Mouse (Mus musculus) MEL (cell line): ENCODE measurements around the gene Il4i1. TPM values are rescaled to one million over a fixed set of nuclear protein-coding genes. Genes with fewer than 3 reads are reported as not detected.

Source experiments
- DNase-seq: peaks from one replicate; pipeline ENCODE4 v3.0.0; 2011; ENCODE audit warnings: low read depth, low spot score
- H3K27ac ChIP-seq: 2 replicates; pipeline ENCODE4 v1.5.1; 2012; ENCODE audit warnings: low read depth, mild to moderate bottlenecking, control low read depth, low read length, moderate library complexity; ENCODE audit not compliant: control insufficient read depth
- H3K27me3 ChIP-seq, 2 experiments: fragments of 150-350 bp in 1 of 2; sonication (generic) in 1 of 2; 2 replicates each; pipeline ENCODE4 v1.6.1; 2012; ENCODE audit warnings: low read length in 2 of 2, mild to moderate bottlenecking in 2 of 2, improper control_type of control experiment in 1 of 2, moderate library complexity in 1 of 2; ENCODE audit not compliant: insufficient read depth in 2 of 2, control insufficient read depth in 1 of 2
- H3K36me3 ChIP-seq, 2 experiments: 2 replicates each; pipeline ENCODE4 v1.6.1; 2012 to 2014; ENCODE audit warnings: low read length in 2 of 2, improper control_type of control experiment in 1 of 2, inconsistent platforms in 1 of 2, mild to moderate bottlenecking in 1 of 2; ENCODE audit not compliant: insufficient read depth in 2 of 2, control insufficient read depth in 1 of 2
- H3K4me1 ChIP-seq, 2 experiments: fragments of 150-350 bp in 1 of 2; sonication (generic) in 1 of 2; 2 replicates each; pipeline ENCODE4 v1.6.1; 2012; ENCODE audit warnings: low read length in 2 of 2, improper control_type of control experiment in 1 of 2, mild to moderate bottlenecking in 1 of 2; ENCODE audit not compliant: insufficient read depth in 2 of 2, control insufficient read depth in 1 of 2
- H3K4me3 ChIP-seq, 2 experiments: fragments of 150-350 bp in 1 of 2; sonication (generic) in 1 of 2; 2 replicates each; pipeline ENCODE4 v1.5.1; 2012; ENCODE audit warnings: low read depth in 2 of 2, low read length in 2 of 2, mild to moderate bottlenecking in 2 of 2, moderate library complexity in 2 of 2, control low read depth in 1 of 2, improper control_type of control experiment in 1 of 2; ENCODE audit not compliant: control insufficient read depth in 1 of 2, insufficient read depth in 1 of 2
- H3K79me2 ChIP-seq: 2 replicates; pipeline ENCODE4 v1.6.1; 2012; ENCODE audit warnings: mild to moderate bottlenecking, low read length, moderate library complexity; ENCODE audit not compliant: control insufficient read depth, poor library complexity, insufficient read depth
- H3K9ac ChIP-seq: 2 replicates; pipeline ENCODE4 v1.6.1; 2012; ENCODE audit warnings: low read depth, mild to moderate bottlenecking, control low read depth, low read length, moderate library complexity; ENCODE audit not compliant: control insufficient read depth, poor library complexity, severe bottlenecking
- H3K9me3 ChIP-seq: fragments of 150-350 bp; sonication (generic); replicated peaks from 2 replicates; pipeline ENCODE4 v1.6.1; 2012; ENCODE audit warnings: mild to moderate bottlenecking, low read length, improper control_type of control experiment, moderate library complexity; ENCODE audit not compliant: insufficient read depth
- CHD1 ChIP-seq: IDR thresholded peaks from 2 replicates; pipeline ENCODE4 v1.6.1; 2012; ENCODE audit warnings: low read depth, mild to moderate bottlenecking, inconsistent platforms, low read length, improper control_type of control experiment
- CHD2 ChIP-seq: IDR thresholded peaks from 2 replicates; pipeline ENCODE4 v1.6.1; 2011; ENCODE audit warnings: low read length, improper control_type of control experiment
- CTCF ChIP-seq, 3 experiments: IDR thresholded peaks in 2 of 3; conservative IDR thresholded peaks in 1 of 3; 2 replicates each; pipeline ENCODE4 v1.5.1; 2011 to 2012; ENCODE audit warnings: low read length in 3 of 3, low read depth in 2 of 3, mild to moderate bottlenecking in 2 of 3, improper control_type of control experiment in 1 of 3, inconsistent platforms in 1 of 3, mixed read lengths in 1 of 3, moderate library complexity in 1 of 3; ENCODE audit not compliant: control insufficient read depth in 1 of 3, insufficient read depth in 1 of 3, poor library complexity in 1 of 3, severe bottlenecking in 1 of 3
- E2F4 ChIP-seq: IDR thresholded peaks from 2 replicates; pipeline ENCODE4 v1.6.1; 2011; ENCODE audit warnings: low read depth, low read length, improper control_type of control experiment, borderline replicate concordance
- ELF1 ChIP-seq: IDR thresholded peaks from 2 replicates; pipeline ENCODE4 v1.6.1; 2014; ENCODE audit warnings: low read depth, mild to moderate bottlenecking, inconsistent platforms, low read length, improper control_type of control experiment, moderate library complexity
- EP300 ChIP-seq, 2 experiments: IDR thresholded peaks; 2 replicates each; pipeline ENCODE4 v1.6.1; 2011; ENCODE audit warnings: improper control_type of control experiment in 2 of 2, low read length in 2 of 2, low read depth in 1 of 2, mild to moderate bottlenecking in 1 of 2
- GABPA ChIP-seq: IDR thresholded peaks from 2 replicates; pipeline ENCODE4 v1.6.1; 2012; ENCODE audit warnings: low read depth, mild to moderate bottlenecking, inconsistent platforms, low read length, improper control_type of control experiment, moderate library complexity
- GATA1 ChIP-seq: IDR thresholded peaks from 2 replicates; pipeline ENCODE4 v1.6.1; 2011; ENCODE audit warnings: low read depth, low read length, improper control_type of control experiment
- KAT2A ChIP-seq: conservative IDR thresholded peaks from 2 replicates; pipeline ENCODE4 v1.6.1; 2012; ENCODE audit warnings: low read depth, low read length, improper control_type of control experiment, inconsistent platforms
- MAFK ChIP-seq: IDR thresholded peaks from 2 replicates; pipeline ENCODE4 v1.6.1; 2011; ENCODE audit warnings: low read depth, mild to moderate bottlenecking, low read length, improper control_type of control experiment, borderline replicate concordance
- MAZ ChIP-seq: IDR thresholded peaks from 2 replicates; pipeline ENCODE4 v1.6.1; 2012; ENCODE audit warnings: low read depth, mild to moderate bottlenecking, inconsistent platforms, low read length, improper control_type of control experiment
- MEF2A ChIP-seq: IDR thresholded peaks from 2 replicates; pipeline ENCODE4 v1.6.1; 2014; ENCODE audit warnings: low read depth, mild to moderate bottlenecking, inconsistent platforms, low read length, improper control_type of control experiment; ENCODE audit not compliant: poor library complexity, insufficient replicate concordance, severe bottlenecking; ENCODE audit errors: extremely low read depth
- MXI1 ChIP-seq: IDR thresholded peaks from 2 replicates; pipeline ENCODE4 v1.6.1; 2011; ENCODE audit warnings: mild to moderate bottlenecking, low read depth, low read length, improper control_type of control experiment
- MYB ChIP-seq: IDR thresholded peaks from 2 replicates; pipeline ENCODE4 v1.6.1; 2011; ENCODE audit warnings: mild to moderate bottlenecking, low read depth, low read length, improper control_type of control experiment
- MYC ChIP-seq: IDR thresholded peaks from 2 replicates; pipeline ENCODE4 v1.6.1; 2011; ENCODE audit warnings: low read depth, mild to moderate bottlenecking, low read length, improper control_type of control experiment, moderate library complexity
- NELFE ChIP-seq: IDR thresholded peaks from 2 replicates; pipeline ENCODE4 v1.6.1; 2011; ENCODE audit warnings: low read depth, low read length, improper control_type of control experiment
- POLR2A ChIP-seq, 2 experiments: IDR thresholded peaks; 2 replicates each; pipeline ENCODE4 v1.6.1; 2011 to 2012; ENCODE audit warnings: low read length in 2 of 2, mild to moderate bottlenecking in 2 of 2, control low read depth in 1 of 2, improper control_type of control experiment in 1 of 2, low read depth in 1 of 2, moderate library complexity in 1 of 2; ENCODE audit not compliant: control insufficient read depth in 1 of 2, insufficient read depth in 1 of 2, poor library complexity in 1 of 2
- POLR2AphosphoS2 ChIP-seq: IDR thresholded peaks from 2 replicates; pipeline ENCODE4 v1.6.1; 2011; ENCODE audit warnings: low read length, improper control_type of control experiment
- POLR2AphosphoS5 ChIP-seq: IDR thresholded peaks from 2 replicates; pipeline ENCODE4 v1.6.1; 2012; ENCODE audit warnings: low read depth, borderline replicate concordance, mild to moderate bottlenecking, inconsistent platforms, low read length, moderate library complexity, mixed read lengths
- RCOR1 ChIP-seq: IDR thresholded peaks from 2 replicates; pipeline ENCODE4 v1.6.1; 2012; ENCODE audit warnings: low read depth, mild to moderate bottlenecking, inconsistent platforms, low read length, improper control_type of control experiment
- SMC3 ChIP-seq: IDR thresholded peaks from 2 replicates; pipeline ENCODE4 v1.6.1; 2011; ENCODE audit warnings: low read depth, low read length, improper control_type of control experiment
- TAL1 ChIP-seq: IDR thresholded peaks from 2 replicates; pipeline ENCODE4 v1.6.1; 2012; ENCODE audit warnings: mild to moderate bottlenecking, inconsistent platforms, low read length, moderate library complexity, mixed read lengths
- TBP ChIP-seq: IDR thresholded peaks from 2 replicates; pipeline ENCODE4 v1.8.0; 2011; ENCODE audit warnings: low read depth, low read length, improper control_type of control experiment
- TCF12 ChIP-seq: IDR thresholded peaks from 2 replicates; pipeline ENCODE4 v1.6.1; 2014; ENCODE audit warnings: low read depth, mild to moderate bottlenecking, inconsistent platforms, low read length, improper control_type of control experiment, moderate library complexity
- UBTF ChIP-seq: IDR thresholded peaks from 2 replicates; pipeline ENCODE4 v1.6.1; 2012; ENCODE audit warnings: low read depth, mild to moderate bottlenecking, inconsistent platforms, low read length, improper control_type of control experiment, moderate library complexity, borderline replicate concordance; ENCODE audit not compliant: insufficient read depth
- USF1 ChIP-seq: IDR thresholded peaks from 2 replicates; pipeline ENCODE4 v1.6.1; 2014; ENCODE audit warnings: low read depth, mild to moderate bottlenecking, inconsistent platforms, low read length, improper control_type of control experiment, moderate library complexity
- ZMIZ1 ChIP-seq: IDR thresholded peaks from 2 replicates; pipeline ENCODE4 v1.6.1; 2012; ENCODE audit warnings: low read depth, mild to moderate bottlenecking, inconsistent platforms, low read length, improper control_type of control experiment, moderate library complexity
- ZNF384 ChIP-seq: IDR thresholded peaks from 2 replicates; pipeline ENCODE4 v1.6.1; 2012; ENCODE audit warnings: low read depth, mild to moderate bottlenecking, inconsistent platforms, low read length, improper control_type of control experiment
- polyA plus RNA-seq, 2 experiments: library from polyadenylated mRNA; stranded (reverse) in 1 of 2; unstranded in 1 of 2; fragments of >175 nt in 1 of 2; fragments of >200 nt in 1 of 2; gene quantifications; 2 replicates each; pipeline versions ENCODE4 v1.2.1 to v1.2.4; 2012; ENCODE audit warnings: low replicate concordance in 2 of 2, low read depth in 1 of 2; ENCODE audit not compliant: insufficient read length in 2 of 2, insufficient read depth in 1 of 2, missing spikeins in 1 of 2
- total RNA-seq: library from RNA; depleted of rRNA; stranded (reverse); fragments of 300-350 nt; gene quantifications from 2 replicates; pipeline ENCODE4 v1.2.3, GENCODE M21; 2012

The Il4i1 gene
- total and polyA plus RNA-seq, 3 experiments, result 0.54 to 0.73 TPM; not detected in 1

DNA sequence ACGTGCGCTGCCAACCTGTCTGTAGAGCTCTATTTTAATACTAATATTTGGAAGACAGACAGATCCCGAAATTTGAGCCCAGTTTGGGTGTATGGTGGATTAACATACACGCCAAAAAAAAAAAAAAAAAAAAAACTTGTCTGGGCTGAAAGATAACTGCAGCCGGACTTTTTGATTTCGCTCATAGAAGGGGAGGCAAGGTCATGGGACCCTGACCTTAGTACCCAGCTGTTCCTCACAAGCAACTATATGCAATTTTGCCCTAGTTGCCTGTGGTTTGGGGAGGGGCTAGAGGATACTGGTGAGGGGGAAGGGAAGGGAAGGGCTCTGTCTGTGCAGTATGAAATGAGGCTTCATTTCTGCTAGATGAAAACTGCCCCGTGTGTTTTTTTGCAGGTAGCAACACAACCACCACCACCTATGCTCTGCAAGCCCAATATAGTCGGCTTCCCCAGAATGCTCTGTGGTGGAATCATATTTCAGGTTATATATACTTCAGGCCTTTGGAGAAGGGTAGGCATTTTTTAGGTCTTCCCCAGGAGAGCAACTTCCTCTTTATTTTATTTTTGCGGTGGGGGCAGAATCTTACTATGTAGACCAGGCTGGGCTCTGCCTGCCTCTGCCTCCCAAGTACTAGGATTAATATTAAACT is 40.2 kb downstream of the Il4i1 start:
- Histone ChIP-seq H3K9me3 (no peaks in the 10 kb centered on the region), H3K9ac (peak overlapping the region; percentile 80), H3K27ac (peak overlapping the region; percentile 71), H3K4me1 (peaks cover 5 to 21% of the 10 kb centered on the region in 2 experiments), H3K27me3 (no peaks in the 10 kb centered on the region), H3K36me3 (peaks cover 0 to 15% of the 10 kb centered on the region in 2 experiments; a peak in 2 of 4 replicates), H3K79me2 (peaks cover 12% of the 10 kb centered on the region), H3K4me3 (peak overlapping the region; percentile 83 to 84)
- TF ChIP-seq MAFK (no peak), POLR2A (IDR thresholded peaks at IDR 0.05; ENCODE audit: control insufficient read depth in 1 of 2, insufficient read depth in 1 of 2, low read depth in 1 of 2, low read length in 2 of 2, poor library complexity in 1 of 2) (no peak), MXI1 (peak; percentile 11; the same call in 1 of the 2 replicates), USF1 (no peak; the same call in 1 of the 2 replicates), TCF12 (peak; percentile 69; the same call in 1 of the 2 replicates), POLR2AphosphoS2 (peak; percentile 18; the same call in 1 of the 2 replicates), TAL1 (peak; percentile 22; the same call in 1 of the 2 replicates), KAT2A (no peak), GABPA (no peak), MEF2A (no peak), CHD2 (0 out of 2 replicates have a peak, but pooled peaks have one; percentile 23), CTCF (IDR thresholded peaks at IDR 0.05 in 2 of 3, conservative IDR thresholded peaks at IDR 0.05 in 1 of 3; ENCODE audit: control insufficient read depth in 1 of 3, insufficient read depth in 1 of 3, low read depth in 2 of 3, low read length in 3 of 3, poor library complexity in 1 of 3, severe bottlenecking in 1 of 3) (no peak), ELF1 (no peak), RCOR1 (no peak), ZNF384 (peak; percentile 96), GATA1 (peak; percentile 28; the same call in 1 of the 2 replicates), E2F4 (no peak), EP300 (IDR thresholded peaks at IDR 0.05; ENCODE audit: low read depth in 1 of 2, low read length in 2 of 2) (peak; percentile 17 to 22; a peak in 3 of 4 replicates)
- peak; percentile 83 for DNase-seq

DNA sequence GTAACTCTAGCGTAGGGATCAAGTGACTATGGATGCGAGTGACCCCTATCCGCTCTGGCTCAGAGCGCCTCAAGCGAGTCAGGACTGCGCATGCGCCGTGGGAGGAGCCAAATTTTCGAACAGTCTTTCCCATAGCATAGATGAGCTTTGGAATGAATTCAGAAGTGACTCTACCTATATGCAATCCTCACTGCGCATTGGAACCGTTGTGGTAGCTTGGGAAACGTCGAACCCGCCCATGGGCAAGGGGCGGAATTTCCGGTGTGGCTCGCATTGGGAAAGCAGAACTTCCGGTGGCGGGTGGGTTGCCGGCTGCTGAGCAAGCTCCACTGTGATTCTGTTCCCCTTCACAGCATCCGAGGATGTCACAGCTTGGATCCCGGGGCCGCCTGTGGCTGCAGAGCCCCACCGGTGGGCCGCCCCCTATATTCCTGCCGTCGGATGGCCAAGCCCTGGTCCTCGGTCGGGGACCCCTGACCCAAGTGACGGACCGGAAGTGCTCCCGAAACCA is 40.9 kb downstream of the Il4i1 start, which contains the start of gene Pnkp:
Gene Pnkp, plus strand, starts transcription at position 98 of the 511 bp plus-strand sequence.
- Histone ChIP-seq H3K36me3 (peaks cover 0 to 15% of the 10 kb centered on the region in 2 experiments; a peak in 2 of 4 replicates), H3K9me3 (no peaks in the 10 kb centered on the region), H3K4me1 (peaks cover 5 to 20% of the 10 kb centered on the region in 2 experiments), H3K4me3 (peak within 1 kb of the TSS; percentile 83 to 84), H3K27me3 (no peaks in the 10 kb centered on the region), H3K79me2 (peaks cover 6% of the 10 kb centered on the region), H3K27ac (peak within 1 kb of the TSS; percentile 71), H3K9ac (peak within 1 kb of the TSS; percentile 80)
- peak; percentile 95 for DNase-seq
- TF ChIP-seq MYB (no peak), TCF12 (peak; percentile 25; the same call in 1 of the 2 replicates), TAL1 (no peak), MXI1 (0 out of 2 replicates have a peak, but pooled peaks have one; percentile 46), UBTF (peak; percentile 27; the same call in 1 of the 2 replicates), SMC3 (no peak), MAZ (0 out of 2 replicates have a peak, but pooled peaks have one; percentile 26), POLR2AphosphoS5 (no peak), NELFE (peak; percentile 74), E2F4 (no peak), POLR2A (IDR thresholded peaks at IDR 0.05; ENCODE audit: control insufficient read depth in 1 of 2, insufficient read depth in 1 of 2, low read depth in 1 of 2, low read length in 2 of 2, poor library complexity in 1 of 2) (peak; percentile 62 to 79; a peak in 3 of 4 replicates), ZNF384 (no peak), MAFK (no peak), ELF1 (peak; percentile 78), ZMIZ1 (peak; percentile 22; the same call in 1 of the 2 replicates), MYC (no peak), USF1 (no peak), GATA1 (no peak), TBP (peak; percentile 70), CHD1 (no peak)
